Mouse (Mus musculus): Measurements from ENCODE around the gene Insl6. TPM values are rescaled to one million over a fixed set of nuclear protein-coding genes. Genes with fewer than 3 reads are reported as not detected.

Insl6 gene
- polyA plus RNA-seq, 1 experiment from 2014 or later = 0.76 TPM

DNA sequence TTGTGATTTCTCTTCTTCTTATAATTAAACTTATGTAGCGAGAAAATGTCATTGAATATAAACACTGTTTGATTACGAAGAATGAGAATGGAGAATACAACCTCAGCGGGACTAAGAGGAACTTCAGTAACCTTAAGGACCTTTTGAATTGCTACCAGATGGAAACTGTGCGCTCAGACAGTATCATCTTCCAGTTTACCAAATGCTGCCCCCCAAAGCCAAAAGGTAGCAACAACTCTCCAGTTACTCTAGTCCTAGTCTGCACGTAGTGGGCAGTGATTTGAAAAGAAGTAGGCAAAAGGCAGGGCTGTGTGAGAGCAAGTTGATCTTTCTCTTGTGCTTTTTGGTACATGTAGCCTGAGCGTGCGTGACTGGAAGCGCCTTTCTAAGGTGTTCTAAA, 37.3 kb downstream of the Insl6 start:
- Histone ChIP-seq H3K27me3 (no peaks in the 10 kb centered on the region), H3K4me1 (replicated peaks) (no peaks in the 10 kb centered on the region), H3K4me2 (no peak overlapping the region), H3K9me3 (replicated peaks) (no peaks in the 10 kb centered on the region), H3K36me3 (replicated peaks) (peaks cover 75% of the 10 kb centered on the region), H3K27ac (replicated peaks) (no peak overlapping the region), H3K4me3 (replicated peaks) (no peak overlapping the region), H3K9ac (no peak overlapping the region)
- 82% methylated on average over 8 of the region's 8 CpGs for WGBS (ENCODE audit: insufficient replicate concordance)
- no peak for ATAC-seq (ENCODE audit: insufficient read depth)

DNA sequence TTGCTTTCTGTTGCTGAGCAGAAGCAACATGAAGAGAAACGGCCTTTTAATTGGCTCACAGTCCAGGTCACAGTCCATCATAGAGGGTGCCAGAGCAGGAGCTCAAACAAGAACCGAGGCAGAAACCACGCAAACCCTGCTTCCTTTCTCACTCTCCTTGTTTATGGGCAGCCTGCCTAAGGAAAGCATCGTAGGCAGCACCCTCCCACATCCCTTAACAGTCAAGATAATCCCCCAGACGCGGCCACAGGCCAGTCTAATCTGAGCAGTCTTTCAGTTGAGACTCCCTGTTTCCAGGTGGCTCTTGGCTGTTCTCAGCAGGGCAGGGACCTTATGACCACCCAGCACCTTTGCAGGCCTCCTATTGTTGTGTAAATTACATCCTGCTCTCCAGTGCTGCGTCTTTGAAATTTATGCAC, 39.7 kb downstream of the Insl6 start:
- Histone ChIP-seq H3K27ac (replicated peaks) (no peak overlapping the region), H3K4me3 (replicated peaks) (no peak overlapping the region), H3K4me2 (no peak overlapping the region), H3K4me1 (replicated peaks) (no peaks in the 10 kb centered on the region), H3K27me3 (no peaks in the 10 kb centered on the region), H3K9me3 (replicated peaks) (no peaks in the 10 kb centered on the region), H3K36me3 (replicated peaks) (peaks cover 68% of the 10 kb centered on the region), H3K9ac (no peak overlapping the region)
- ATAC-seq (ENCODE audit: insufficient read depth) = no peak
- WGBS (ENCODE audit: insufficient replicate concordance) = 55% methylated on average over 7 of the region's 7 CpGs

DNA sequence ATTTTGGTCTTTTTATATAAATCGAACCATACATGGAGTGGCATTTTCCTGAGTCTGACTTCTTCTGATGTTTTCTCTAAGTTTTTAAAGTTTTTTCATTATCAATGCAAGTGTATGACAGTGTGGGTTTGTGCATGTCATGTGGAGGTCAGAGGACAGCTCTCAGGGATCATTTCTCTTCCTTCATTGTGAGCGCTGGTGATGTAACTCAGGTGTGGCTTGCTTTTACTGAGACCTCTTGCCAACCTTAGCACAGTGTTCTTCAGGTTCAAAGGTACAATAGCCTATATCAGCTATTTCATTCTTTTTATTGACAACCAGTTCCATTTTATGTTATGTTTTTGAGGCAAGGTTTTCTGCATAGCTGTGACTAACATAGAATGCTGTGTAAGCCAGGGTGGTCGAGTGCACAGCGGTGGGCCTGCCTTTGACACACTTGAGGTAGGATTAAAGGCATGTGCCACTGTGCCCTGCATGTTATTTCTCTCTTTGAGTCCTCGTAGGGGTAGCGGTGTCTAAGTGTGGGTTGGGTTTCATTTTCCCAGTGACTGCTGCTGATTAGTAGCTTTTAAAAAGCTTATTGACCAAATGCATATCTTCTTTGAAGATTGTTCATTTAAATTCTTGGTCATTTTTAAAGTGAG, 46.1 kb downstream of the Insl6 start:
- H3K4me2 ChIP-seq = no peak overlapping the region
- H3K4me3 ChIP-seq (replicated peaks) = no peak overlapping the region
- peaks cover 77% of the 10 kb centered on the region for H3K36me3 ChIP-seq (replicated peaks)
- no peaks in the 10 kb centered on the region for H3K9me3 ChIP-seq (replicated peaks)
- 87% methylated on average over 6 of the region's 6 CpGs for WGBS (ENCODE audit: insufficient replicate concordance)
- no peak overlapping the region for H3K9ac ChIP-seq
- no peaks in the 10 kb centered on the region for H3K4me1 ChIP-seq (replicated peaks)
- H3K27ac ChIP-seq (replicated peaks) = no peak overlapping the region
- no peak for ATAC-seq (ENCODE audit: insufficient read depth)
- H3K27me3 ChIP-seq = no peaks in the 10 kb centered on the region

DNA sequence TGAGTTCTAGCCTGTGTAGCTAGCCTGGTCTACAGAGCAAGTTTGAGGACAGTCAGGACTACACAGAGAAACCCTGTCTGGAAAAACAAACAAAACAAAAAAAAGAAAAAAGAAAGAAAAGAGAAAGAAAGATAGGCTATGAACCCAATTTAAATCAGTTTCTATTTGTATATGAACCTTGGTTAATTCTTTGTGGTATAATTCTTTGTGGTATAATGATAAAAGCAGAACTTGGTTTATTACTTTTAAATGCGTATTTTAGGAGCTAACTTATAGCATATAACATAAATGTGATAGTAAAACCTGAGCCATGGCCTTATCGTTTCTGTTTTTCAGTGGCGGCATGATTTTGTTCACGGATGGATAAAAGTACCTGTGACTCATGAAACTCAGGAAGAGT, 48.7 kb downstream of the Insl6 start:
- no peak overlapping the region for H3K4me2 ChIP-seq
- no peak overlapping the region for H3K9ac ChIP-seq
- 93% methylated on average over 4 of the region's 4 CpGs for WGBS (ENCODE audit: insufficient replicate concordance)
- H3K4me3 ChIP-seq (replicated peaks) = no peak overlapping the region
- no peaks in the 10 kb centered on the region for H3K27me3 ChIP-seq
- no peak overlapping the region for H3K27ac ChIP-seq (replicated peaks)
- H3K9me3 ChIP-seq (replicated peaks) = no peaks in the 10 kb centered on the region
- ATAC-seq (ENCODE audit: insufficient read depth) = no peak
- H3K4me1 ChIP-seq (replicated peaks) = peaks cover 4% of the 10 kb centered on the region
- H3K36me3 ChIP-seq (replicated peaks) = peaks cover 70% of the 10 kb centered on the region

DNA sequence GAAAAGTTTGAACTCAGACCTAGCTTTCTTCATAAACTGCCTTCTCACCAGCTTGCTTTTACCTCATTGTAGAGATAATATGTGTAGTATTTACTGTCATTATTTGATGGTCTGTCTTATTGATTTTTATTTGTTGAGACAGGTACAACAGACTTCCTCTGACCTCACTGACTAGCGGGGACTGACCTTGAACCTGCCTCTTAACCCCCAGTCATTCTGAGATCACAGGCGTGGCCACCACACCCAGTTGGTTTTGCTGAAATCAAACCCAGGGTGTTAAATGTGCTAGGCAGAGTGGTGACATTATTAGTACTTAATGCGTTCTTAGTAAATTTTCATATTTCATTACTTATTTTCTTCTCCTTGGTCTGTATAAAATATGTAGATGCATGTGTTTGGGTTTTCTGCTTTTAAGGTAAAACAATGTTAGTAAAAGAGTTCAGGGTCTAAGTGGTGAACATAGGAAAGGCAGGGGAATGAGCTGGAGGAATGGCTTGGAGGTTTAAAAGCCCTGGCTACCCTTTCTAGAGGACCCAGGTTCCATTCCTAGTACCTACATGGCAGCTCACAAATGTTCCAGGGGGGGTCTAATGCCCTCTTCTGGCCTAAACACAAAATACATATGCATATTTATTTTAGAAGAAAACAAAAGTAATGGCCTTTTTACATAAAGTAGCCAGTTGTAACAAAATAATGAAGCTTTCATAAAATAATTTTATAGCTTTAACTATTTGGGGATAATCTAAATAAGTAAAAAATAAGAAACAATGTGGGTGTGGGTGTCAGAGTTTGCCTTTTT, 52.9 kb downstream of the Insl6 start:
- H3K36me3 ChIP-seq (replicated peaks) = peaks cover 45% of the 10 kb centered on the region
- no peaks in the 10 kb centered on the region for H3K9me3 ChIP-seq (replicated peaks)
- no peak for ATAC-seq (ENCODE audit: insufficient read depth)
- H3K27ac ChIP-seq (replicated peaks) = no peak overlapping the region
- H3K4me3 ChIP-seq (replicated peaks) = no peak overlapping the region
- peaks cover 23% of the 10 kb centered on the region for H3K4me1 ChIP-seq (replicated peaks)
- WGBS (ENCODE audit: insufficient replicate concordance) = 68% methylated on average over 3 of the region's 3 CpGs
- H3K9ac ChIP-seq = no peak overlapping the region
- no peaks in the 10 kb centered on the region for H3K27me3 ChIP-seq
- no peak overlapping the region for H3K4me2 ChIP-seq

Other genes starting within 250 kb of the Insl6 start
- 65.8 and 69.2 TPM in 2 replicates for gene Rcl1, start 224.0 kb downstream of the Insl6 start, polyA plus RNA-seq (2015; fragmentation: Nextera tagmentation; extraction: Ambion mirVana)
- gene Jak2, start 73.5 kb downstream of the Insl6 start, polyA plus RNA-seq (2015; fragmentation: Nextera tagmentation; extraction: Ambion mirVana) = 11.4 and 11.8 TPM in 2 replicates
- not detected in 2 replicates for gene Rln1, start 9.3 kb upstream of the Insl6 start, polyA plus RNA-seq (2015; fragmentation: Nextera tagmentation; extraction: Ambion mirVana)
- 28.9 and 29.8 TPM in 2 replicates for gene Plgrkt, start 42.0 kb upstream of the Insl6 start, polyA plus RNA-seq (2015; fragmentation: Nextera tagmentation; extraction: Ambion mirVana)
- 0.76 and 1.1 TPM in 2 replicates for gene Cd274, start 42.1 kb upstream of the Insl6 start, polyA plus RNA-seq (2015; fragmentation: Nextera tagmentation; extraction: Ambion mirVana)
- gene Pdcd1lg2, start 85.6 kb upstream of the Insl6 start, polyA plus RNA-seq (2015; fragmentation: Nextera tagmentation; extraction: Ambion mirVana) = not detected in 2 replicates
- 2.7 TPM in 2 replicates for gene Ric1, start 196.9 kb upstream of the Insl6 start, polyA plus RNA-seq (2015; fragmentation: Nextera tagmentation; extraction: Ambion mirVana)

Data from liver, embryonic 15.5 days (tissue).